Mouse (Mus musculus) heart, adult 2 months (tissue): Measurements from ENCODE around the gene Kifc5b.

Source experiments
- CTCF ChIP-seq: fragments of 200-600 bp; IDR thresholded peaks from 2 replicates; pipeline ENCODE4 v1.8.1; 2022; ENCODE audit warnings: antibody characterized with exemption, mild to moderate bottlenecking, moderate library complexity
- EP300 ChIP-seq: fragments of 200-500 bp; IDR thresholded peaks from 2 replicates; pipeline ENCODE4 v1.6.1; 2011; ENCODE audit warnings: low read depth, low read length, control low read depth; ENCODE audit not compliant: insufficient read depth
- POLR2A ChIP-seq: fragments of 200-500 bp; IDR thresholded peaks from 2 replicates; pipeline ENCODE4 v1.6.1; 2011; ENCODE audit warnings: mild to moderate bottlenecking, low read depth, low read length, control low read depth; ENCODE audit not compliant: insufficient read depth

DNA sequence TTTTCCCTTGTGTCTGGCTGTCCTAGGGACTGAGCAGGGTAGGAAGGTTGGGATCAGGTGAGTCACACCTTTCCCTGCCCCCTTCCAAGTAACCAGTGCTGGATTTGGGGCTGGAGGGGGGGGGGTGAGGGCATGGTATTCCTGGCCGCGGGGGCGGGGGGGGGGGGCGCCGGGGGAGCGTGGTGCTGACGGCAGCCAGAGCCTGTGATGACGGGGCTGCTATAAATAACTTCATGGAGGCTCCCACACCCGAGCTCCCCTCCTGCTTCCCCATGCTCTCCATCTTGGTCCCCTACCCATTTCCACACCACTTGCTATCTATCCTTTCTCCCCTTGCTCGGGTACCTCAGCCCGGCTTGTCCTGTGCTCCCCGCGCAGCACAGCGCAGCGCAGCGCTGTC is 36.8 kb downstream of the Kifc5b start:
- no peak for TF ChIP-seq POLR2A
- no peak for TF ChIP-seq CTCF
- TF ChIP-seq EP300, result no peak
